Mouse (Mus musculus): ENCODE results near the gene Spsb4. TPM values are rescaled to one million over a fixed set of nuclear protein-coding genes. Genes with fewer than 3 reads are reported as not detected.
"Not testable (repeated sequence)": the region's sequence is repeated elsewhere in the genome, so short reads cannot be mapped to it uniquely, and the experiment has no call there.

Spsb4 gene
- polyA plus RNA-seq, 1 experiment from 2014 or later = 1.1 TPM

DNA sequence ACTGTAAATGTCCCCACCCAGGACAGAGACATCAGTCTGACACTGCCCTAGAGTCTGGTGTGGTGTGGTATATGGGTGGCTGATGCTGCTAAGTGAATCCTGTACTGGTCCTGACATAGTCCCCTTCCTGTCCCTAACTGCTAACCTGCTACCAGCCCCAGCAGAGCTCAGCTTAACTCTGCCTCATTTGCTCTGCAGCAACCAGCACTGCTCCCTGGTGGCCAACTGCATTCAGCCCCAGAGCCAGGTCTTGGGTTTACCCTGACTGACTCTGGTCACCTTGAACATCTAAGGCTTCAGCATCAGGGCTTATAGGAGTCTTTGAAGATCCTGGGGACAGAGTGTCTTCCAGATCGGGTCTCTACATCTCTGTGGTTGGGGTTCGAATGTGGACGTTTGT is 75.7 kb downstream of the Spsb4 start:
- H3K4me2 ChIP-seq = no peak overlapping the region
- no peak overlapping the region for H3K4me3 ChIP-seq (replicated peaks)
- H3K9ac ChIP-seq = no peak overlapping the region
- WGBS (ENCODE audit: insufficient replicate concordance) = 66% methylated on average over 3 of the region's 3 CpGs
- H3K4me1 ChIP-seq (replicated peaks) = no peaks in the 10 kb centered on the region
- no peaks in the 10 kb centered on the region for H3K36me3 ChIP-seq
- ATAC-seq (ENCODE audit: low read depth) (no peak), DNase-seq (no peak)
- no peaks in the 10 kb centered on the region for H3K9me3 ChIP-seq (replicated peaks)
- no peak overlapping the region for H3K27ac ChIP-seq
- peaks cover 35% of the 10 kb centered on the region for H3K27me3 ChIP-seq

DNA sequence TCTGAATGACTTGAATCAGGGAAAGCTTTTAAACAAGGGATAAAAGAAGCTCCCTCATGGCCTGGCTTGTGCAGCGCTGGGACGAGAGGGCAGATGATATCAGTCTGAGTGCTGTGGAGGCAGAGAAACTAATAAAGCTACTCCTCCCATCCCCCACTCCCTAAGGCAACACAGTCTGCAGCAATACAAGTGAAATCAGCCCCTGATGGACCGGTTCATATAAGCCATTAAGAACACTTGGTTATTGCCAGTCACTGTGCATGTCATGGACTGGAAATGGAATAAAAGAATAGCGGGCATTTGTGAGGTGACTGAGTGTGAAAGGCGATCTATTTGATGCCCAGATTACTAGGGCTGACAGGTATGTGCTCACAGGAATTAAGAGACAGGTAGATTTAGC is 79.8 kb downstream of the Spsb4 start:
- no peak overlapping the region for H3K4me3 ChIP-seq (replicated peaks)
- H3K9me3 ChIP-seq (replicated peaks) = no peaks in the 10 kb centered on the region
- no peaks in the 10 kb centered on the region for H3K36me3 ChIP-seq
- WGBS (ENCODE audit: insufficient replicate concordance) = 53% methylated on average over 5 of the region's 5 CpGs
- H3K4me2 ChIP-seq = no peak overlapping the region
- ATAC-seq (ENCODE audit: low read depth) = no peak
- DNase-seq = no peak
- peaks cover 18% of the 10 kb centered on the region; the same call in 1 of the 2 replicates for H3K27me3 ChIP-seq
- no peak overlapping the region for H3K27ac ChIP-seq
- H3K4me1 ChIP-seq (replicated peaks) = no peaks in the 10 kb centered on the region
- H3K9ac ChIP-seq = no peak overlapping the region

DNA sequence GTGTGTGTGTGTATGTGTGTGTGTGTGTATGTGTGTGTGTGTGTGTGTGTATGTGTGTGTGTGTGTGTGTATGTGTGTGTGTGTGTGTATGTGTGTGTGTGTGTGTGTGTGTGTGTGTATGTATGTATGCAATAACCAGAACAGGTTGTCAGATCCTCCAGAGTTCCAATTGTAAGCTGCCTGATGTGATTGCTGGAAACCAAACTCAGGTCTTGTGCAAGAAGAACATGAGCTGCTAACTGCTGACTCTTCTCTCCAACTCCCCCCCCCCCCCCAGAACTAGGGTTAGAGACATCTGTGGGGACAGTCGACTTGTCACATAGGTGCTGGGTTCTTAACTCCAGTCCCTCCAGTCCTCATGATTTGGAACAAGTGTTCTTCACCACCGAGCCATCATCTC is 82.2 kb downstream of the Spsb4 start:
- H3K27me3 ChIP-seq = peaks cover 11% of the 10 kb centered on the region
- not testable (repeated sequence) for H3K27ac ChIP-seq; H3K9ac ChIP-seq; H3K9me3 ChIP-seq (replicated peaks); H3K36me3 ChIP-seq; H3K4me1 ChIP-seq (replicated peaks); H3K4me2 ChIP-seq; H3K4me3 ChIP-seq (replicated peaks); ATAC-seq (ENCODE audit: low read depth); DNase-seq
- 32% methylated on average over 2 of the region's 2 CpGs for WGBS (ENCODE audit: insufficient replicate concordance)

DNA sequence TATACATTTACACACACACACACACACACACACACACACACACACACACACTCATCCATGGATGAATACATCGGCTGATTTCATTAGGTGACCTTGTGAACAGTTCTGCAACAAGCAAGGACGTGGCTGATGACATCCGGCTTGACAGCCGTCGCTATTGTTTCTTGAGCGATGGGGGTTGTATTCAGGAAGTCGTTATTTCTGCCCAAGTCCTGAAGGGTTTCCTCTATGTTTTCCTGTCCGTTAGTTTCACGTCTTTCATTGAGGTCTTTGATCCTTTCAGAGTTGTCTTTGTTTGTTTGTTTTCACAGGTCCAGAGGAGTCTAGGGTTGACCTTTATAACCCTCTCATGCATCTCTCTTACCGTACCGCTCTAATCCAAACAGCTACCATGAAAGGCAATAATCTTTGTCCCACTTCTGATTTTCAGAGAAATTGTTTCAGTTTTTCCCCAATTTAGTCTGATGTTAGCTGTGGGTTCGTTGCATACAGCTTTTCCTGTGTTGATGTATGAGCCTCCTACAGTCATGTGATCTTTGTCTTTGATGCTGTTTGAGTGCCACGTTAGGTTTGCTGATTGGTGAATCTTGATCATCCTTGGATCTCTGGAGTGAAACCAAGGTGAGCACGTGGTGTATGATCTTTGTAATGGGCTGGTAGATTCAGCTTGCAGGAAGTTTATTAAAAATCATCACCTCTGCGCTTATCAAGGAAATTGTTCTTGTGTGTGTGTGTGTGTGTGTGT is 82.9 kb downstream of the Spsb4 start:
- no peak for ATAC-seq (ENCODE audit: low read depth)

DNA sequence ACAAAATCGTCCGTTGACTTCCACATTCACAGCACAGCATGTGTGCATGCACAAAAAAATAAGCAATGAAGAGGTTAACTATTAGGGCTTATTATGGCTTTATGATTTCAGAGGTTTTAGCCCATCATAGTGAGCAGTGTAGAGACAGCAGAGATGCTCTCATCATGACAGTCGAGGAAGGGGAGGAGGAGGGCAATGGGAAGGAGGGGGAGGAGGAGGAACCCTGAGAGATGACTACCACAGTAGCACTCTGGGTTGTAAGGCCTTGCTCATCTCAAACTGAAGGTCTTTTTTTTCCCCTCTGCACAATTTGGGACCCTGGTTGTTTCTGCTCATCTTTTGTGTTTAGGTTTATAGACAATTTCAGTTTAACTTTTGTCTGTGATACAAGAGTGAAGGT is 83.8 kb downstream of the Spsb4 start:
- Histone ChIP-seq H3K4me2 (no peak overlapping the region), H3K27ac (no peak overlapping the region), H3K4me1 (replicated peaks) (no peaks in the 10 kb centered on the region), H3K9ac (no peak overlapping the region), H3K27me3 (peaks cover 13% of the 10 kb centered on the region), H3K36me3 (no peaks in the 10 kb centered on the region), H3K9me3 (replicated peaks) (0 out of 2 replicates have a peak, but pooled peaks cover 3% of the 10 kb centered on the region), H3K4me3 (replicated peaks) (no peak overlapping the region)
- DNase-seq (no peak), ATAC-seq (ENCODE audit: low read depth) (no peak)
- 55% methylated on average over 3 of the region's 3 CpGs for WGBS (ENCODE audit: insufficient replicate concordance)

More for the DNA sequence above, 82.9 kb downstream of the Spsb4 start:
- 22% methylated on average over 15 of the region's 15 CpGs for whole genome bisulfite sequencing (ENCODE audit: insufficient replicate concordance)
- Histone ChIP-seq H3K4me2 (no peak overlapping the region), H3K9ac (no peak overlapping the region), H3K9me3 (replicated peaks) (0 out of 2 replicates have a peak, but pooled peaks cover 3% of the 10 kb centered on the region), H3K27me3 (peaks cover 11% of the 10 kb centered on the region), H3K4me3 (replicated peaks) (no peak overlapping the region), H3K27ac (no peak overlapping the region), H3K4me1 (replicated peaks) (no peaks in the 10 kb centered on the region), H3K36me3 (no peaks in the 10 kb centered on the region)
- DNase-seq = no peak

DNA sequence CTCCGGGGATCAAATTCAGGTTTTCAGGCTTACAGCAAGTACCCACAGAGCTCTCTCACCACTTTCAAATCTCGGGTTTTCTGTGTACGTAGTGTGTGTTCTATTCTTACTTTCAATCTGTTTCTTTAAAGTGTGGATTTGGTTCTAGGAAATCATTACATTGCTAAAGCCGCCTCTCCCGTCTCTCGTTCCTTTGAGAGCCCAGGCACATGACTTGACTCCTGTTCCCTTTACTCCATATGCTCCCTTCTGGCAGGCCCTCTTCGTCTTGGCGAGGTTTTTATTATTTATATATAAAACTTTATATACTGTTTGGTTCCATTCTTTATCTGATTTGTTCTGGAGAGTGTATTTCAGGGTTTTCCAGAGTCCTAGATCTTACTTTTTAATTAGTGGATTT is 85.9 kb downstream of the Spsb4 start:
- no peak overlapping the region for H3K4me3 ChIP-seq (replicated peaks)
- 73% methylated on average over 8 of the region's 8 CpGs for WGBS (ENCODE audit: insufficient replicate concordance)
- no peak for ATAC-seq (ENCODE audit: low read depth)
- no peak overlapping the region for H3K9ac ChIP-seq
- H3K27me3 ChIP-seq = peaks cover 19% of the 10 kb centered on the region
- no peaks in the 10 kb centered on the region for H3K36me3 ChIP-seq
- H3K4me2 ChIP-seq = no peak overlapping the region
- H3K4me1 ChIP-seq (replicated peaks) = no peaks in the 10 kb centered on the region
- H3K9me3 ChIP-seq (replicated peaks) = 0 out of 2 replicates have a peak, but pooled peaks cover 3% of the 10 kb centered on the region
- DNase-seq = no peak
- no peak overlapping the region for H3K27ac ChIP-seq

DNA sequence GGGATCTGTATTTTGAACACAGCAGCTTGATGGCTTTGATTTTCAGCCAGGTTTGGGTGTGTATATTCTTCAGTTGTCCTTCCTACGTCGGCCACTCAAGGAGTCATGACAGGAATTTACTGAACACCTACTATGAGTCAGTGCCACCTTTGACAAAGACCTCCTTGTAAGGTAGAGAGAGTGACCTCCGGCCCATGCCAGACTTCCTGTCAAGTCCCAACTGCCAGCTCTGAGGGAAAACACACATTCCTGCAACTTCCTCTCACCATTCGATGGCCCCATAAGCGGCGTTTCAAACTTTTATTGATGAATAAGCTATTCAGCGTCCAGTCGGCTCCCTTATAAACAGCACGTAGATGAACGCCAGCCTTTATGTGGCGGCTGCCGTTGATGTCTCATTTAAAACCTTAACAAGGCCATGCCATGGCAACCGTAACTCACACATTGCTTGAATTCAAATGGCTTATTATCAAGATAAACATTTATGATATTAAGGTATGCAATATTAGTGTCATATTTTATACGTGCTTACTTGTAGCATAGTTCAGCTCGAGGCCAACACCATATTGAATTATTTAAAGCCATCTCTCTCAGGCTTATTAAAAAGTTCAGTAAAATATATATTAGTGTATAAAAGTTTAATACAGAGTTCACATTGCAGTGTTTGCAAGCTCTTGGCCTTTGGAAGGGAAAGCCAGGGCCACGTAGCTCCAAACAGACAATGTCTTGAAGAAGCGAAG is 94.9 kb downstream of the Spsb4 start:
- peaks cover 9% of the 10 kb centered on the region; the same call in 1 of the 2 replicates for H3K27me3 ChIP-seq
- no peak overlapping the region for H3K4me2 ChIP-seq
- H3K36me3 ChIP-seq = no peaks in the 10 kb centered on the region
- H3K9me3 ChIP-seq (replicated peaks) = no peaks in the 10 kb centered on the region; the same call in 1 of the 2 replicates
- WGBS (ENCODE audit: insufficient replicate concordance) = 70% methylated on average over 17 of the region's 17 CpGs
- ATAC-seq (ENCODE audit: low read depth) (no peak), DNase-seq (no peak)
- H3K27ac ChIP-seq = no peak overlapping the region
- no peak overlapping the region for H3K4me3 ChIP-seq (replicated peaks)
- H3K4me1 ChIP-seq (replicated peaks) = no peaks in the 10 kb centered on the region
- no peak overlapping the region for H3K9ac ChIP-seq

DNA sequence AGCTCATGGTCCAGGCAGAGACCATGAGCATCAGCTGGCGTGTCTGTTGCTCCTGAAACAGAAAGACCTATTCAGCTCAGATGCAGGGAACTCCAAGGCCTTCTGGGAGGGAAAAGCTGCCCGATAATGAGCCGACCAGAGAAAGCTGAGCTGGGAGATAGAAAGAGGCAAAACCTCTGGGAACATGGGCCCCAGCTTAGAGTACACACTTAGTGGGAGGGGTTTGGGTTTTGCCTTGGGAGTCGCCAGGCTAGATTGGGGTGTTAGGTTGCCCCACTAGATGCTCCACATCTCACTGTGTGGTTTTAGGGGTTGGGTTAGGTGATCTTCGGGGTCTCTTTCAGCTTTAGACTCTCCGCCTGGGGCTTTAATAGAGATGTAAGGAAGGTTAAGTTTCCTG is 95.5 kb downstream of the Spsb4 start:
- Histone ChIP-seq H3K4me1 (replicated peaks) (no peaks in the 10 kb centered on the region), H3K4me2 (no peak overlapping the region), H3K27me3 (peaks cover 7% of the 10 kb centered on the region; the same call in 1 of the 2 replicates), H3K9me3 (replicated peaks) (no peaks in the 10 kb centered on the region; the same call in 1 of the 2 replicates), H3K9ac (no peak overlapping the region), H3K27ac (no peak overlapping the region), H3K4me3 (replicated peaks) (no peak overlapping the region), H3K36me3 (no peaks in the 10 kb centered on the region)
- no peak for ATAC-seq (ENCODE audit: low read depth)
- WGBS (ENCODE audit: insufficient replicate concordance) = 62% methylated on average over 6 of the region's 6 CpGs
- no peak for DNase-seq

DNA sequence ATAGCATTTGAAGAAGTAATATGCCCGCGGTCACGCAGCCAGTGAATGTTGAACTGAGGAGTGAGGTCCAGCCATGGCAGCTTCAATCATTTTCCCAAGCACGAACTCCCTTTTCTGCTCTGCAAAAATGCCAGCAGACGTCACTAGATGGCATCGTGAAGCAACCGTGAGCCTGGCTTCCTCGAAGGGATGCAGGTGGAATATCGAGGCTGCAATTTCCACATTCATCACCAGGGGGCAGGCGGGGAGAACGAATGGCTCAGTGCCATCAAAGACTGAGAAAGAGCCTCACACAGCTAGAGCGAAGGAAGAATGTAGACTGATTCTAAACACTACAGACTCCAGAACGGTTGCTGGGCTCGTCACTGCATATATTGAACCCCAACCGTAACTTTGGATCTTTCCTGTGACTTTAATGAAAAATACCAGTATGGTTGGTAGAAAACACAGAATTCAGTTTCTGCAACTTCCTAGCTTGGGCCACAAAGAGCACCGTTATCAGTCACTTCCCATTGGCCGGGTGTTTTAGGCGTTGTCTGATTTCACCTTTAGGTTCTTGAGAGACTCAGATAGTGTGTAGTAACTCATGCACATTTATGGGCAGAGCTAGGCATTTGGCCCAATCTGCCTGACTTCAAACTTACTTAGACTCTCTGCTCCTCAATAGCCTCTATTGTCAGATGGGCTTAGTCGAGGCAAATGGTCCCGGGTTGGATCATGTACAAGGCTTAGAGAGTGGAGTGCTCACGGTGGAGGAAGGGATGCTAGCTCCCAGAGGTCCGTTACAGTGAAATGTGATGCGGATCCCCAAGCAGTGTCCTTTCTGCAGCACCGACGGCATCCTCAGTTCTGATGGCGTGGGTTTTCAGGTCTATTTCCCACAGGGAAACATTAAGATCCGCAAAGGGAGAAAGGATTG is 101.8 kb downstream of the Spsb4 start:
- no peak overlapping the region for H3K4me3 ChIP-seq (replicated peaks)
- ATAC-seq (ENCODE audit: low read depth) (no peak), DNase-seq (peak; percentile 54)
- H3K27me3 ChIP-seq = no peaks in the 10 kb centered on the region
- H3K9me3 ChIP-seq (replicated peaks) = no peaks in the 10 kb centered on the region
- no peaks in the 10 kb centered on the region for H3K4me1 ChIP-seq (replicated peaks)
- no peak overlapping the region for H3K9ac ChIP-seq
- 33% methylated on average over 27 of the region's 27 CpGs for WGBS (ENCODE audit: insufficient replicate concordance)
- no peak overlapping the region for H3K4me2 ChIP-seq
- no peaks in the 10 kb centered on the region for H3K36me3 ChIP-seq
- H3K27ac ChIP-seq = no peak overlapping the region

DNA sequence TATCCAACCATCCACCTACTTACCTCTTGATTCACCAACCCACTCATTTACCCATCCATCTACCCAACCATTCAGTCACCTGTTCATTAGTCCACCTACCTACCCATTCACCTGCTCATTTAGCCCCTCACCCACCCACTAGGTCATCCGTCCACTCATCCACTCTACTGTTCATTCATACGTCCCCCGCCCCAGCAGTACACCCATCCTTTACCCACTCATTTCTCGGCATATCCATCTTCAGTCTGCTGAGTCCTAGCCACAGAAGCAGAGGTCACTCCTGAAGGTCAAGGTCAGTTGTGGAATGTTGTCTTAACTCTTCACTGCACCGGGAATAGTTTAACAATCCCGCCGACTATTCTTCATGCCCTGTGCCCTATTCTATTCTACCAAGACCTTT is 102.6 kb downstream of the Spsb4 start:
- Histone ChIP-seq H3K27me3 (no peaks in the 10 kb centered on the region), H3K4me3 (replicated peaks) (no peak overlapping the region), H3K9ac (no peak overlapping the region), H3K36me3 (no peaks in the 10 kb centered on the region), H3K4me2 (no peak overlapping the region), H3K4me1 (replicated peaks) (no peaks in the 10 kb centered on the region), H3K9me3 (replicated peaks) (no peaks in the 10 kb centered on the region), H3K27ac (no peak overlapping the region)
- no peak for ATAC-seq (ENCODE audit: low read depth)
- WGBS (ENCODE audit: insufficient replicate concordance) = 48% methylated on average over 7 of the region's 7 CpGs
- no peak for DNase-seq

DNA sequence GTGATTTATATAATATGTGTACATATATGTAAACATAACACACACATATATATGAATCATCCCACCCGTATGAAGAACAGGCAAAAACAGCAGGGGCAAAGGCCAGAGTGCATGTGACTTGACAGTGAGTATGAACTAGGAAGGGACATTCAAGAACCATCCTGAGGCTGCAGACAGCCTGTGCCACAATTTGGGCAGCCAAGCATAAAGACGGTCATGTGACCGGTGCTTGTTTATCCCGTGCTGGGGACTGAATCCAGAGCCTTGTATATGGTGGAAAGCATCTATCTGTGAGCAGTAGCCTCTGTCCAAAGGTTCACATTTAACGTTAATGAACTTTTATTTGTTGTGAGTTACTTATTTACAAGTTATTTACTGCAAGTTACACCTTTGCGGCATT is 103.8 kb downstream of the Spsb4 start:
- Histone ChIP-seq H3K36me3 (no peaks in the 10 kb centered on the region), H3K4me2 (no peak overlapping the region), H3K27me3 (no peaks in the 10 kb centered on the region), H3K4me3 (replicated peaks) (no peak overlapping the region), H3K27ac (no peak overlapping the region), H3K4me1 (replicated peaks) (no peaks in the 10 kb centered on the region), H3K9me3 (replicated peaks) (no peaks in the 10 kb centered on the region), H3K9ac (no peak overlapping the region)
- ATAC-seq (ENCODE audit: low read depth) (no peak), DNase-seq (no peak)
- WGBS (ENCODE audit: insufficient replicate concordance) = 73% methylated on average over 6 of the region's 6 CpGs

All from liver, embryonic 13.5 days (tissue).